Mouse (Mus musculus): ENCODE data around the gene Fcgr1. TPM values are rescaled to one million over a fixed set of nuclear protein-coding genes. Genes with fewer than 3 reads are reported as not detected.
A peak's percentile ranks its signal among the peaks of the same experiment; 100 is the strongest.

Fcgr1 gene
- polyA plus RNA-seq, 1 experiment from 2014 or later: 1.7 TPM

DNA sequence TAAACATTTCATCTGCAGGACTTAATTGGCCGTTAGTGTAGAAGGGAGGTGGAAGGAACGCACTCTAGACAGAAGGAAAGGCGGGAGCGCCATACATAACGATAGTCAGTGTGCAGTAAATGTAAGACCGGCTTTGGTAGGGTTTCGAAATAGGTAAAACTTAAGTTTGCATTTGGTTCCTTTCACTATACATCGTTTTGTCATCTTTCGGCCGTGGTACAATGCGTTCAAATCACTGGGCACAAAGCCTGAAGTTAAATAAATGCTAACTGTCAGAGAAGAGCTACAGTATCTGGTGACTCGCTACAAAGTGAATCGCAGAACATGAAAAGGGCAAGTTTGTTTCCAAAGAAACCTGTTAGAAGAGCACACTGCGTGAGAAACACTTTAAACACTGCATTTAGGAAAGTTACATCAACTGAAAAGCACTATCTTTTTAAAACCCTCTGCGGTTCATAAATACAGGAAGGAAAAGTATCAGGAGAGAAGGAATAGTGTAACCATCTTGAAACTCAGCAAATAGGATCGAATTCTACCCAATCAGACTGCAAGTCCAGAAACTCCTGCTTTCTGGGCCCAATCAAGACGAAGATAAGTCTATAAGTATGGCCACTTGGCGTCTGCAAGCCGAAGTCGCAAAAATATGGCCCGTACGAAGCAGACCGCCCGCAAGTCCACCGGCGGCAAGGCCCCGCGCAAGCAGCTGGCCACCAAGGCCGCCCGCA is 25.6 kb downstream of the Fcgr1 start, which contains the start of gene Hist2h3b:
Gene Hist2h3b (plus strand): TSS at position 604 of the 725 bp plus-strand sequence.
- WGBS: 20% methylated on average over 29 of the region's 30 CpGs
- peak within 1 kb of the TSS; percentile 82 for H3K4me2 ChIP-seq
- no peaks in the 10 kb centered on the region for H3K9me3 ChIP-seq (replicated peaks)
- H3K4me1 ChIP-seq: peaks cover 28% of the 10 kb centered on the region
- no peaks in the 10 kb centered on the region for H3K36me3 ChIP-seq
- H3K27me3 ChIP-seq: no peaks in the 10 kb centered on the region
- peak within 1 kb of the TSS; percentile 98 for H3K27ac ChIP-seq
- H3K4me3 ChIP-seq (replicated peaks): peak within 1 kb of the TSS; percentile 56
- peak; percentile 69 for ATAC-seq (replicated peaks; ENCODE audit: low FRiP score)
- H3K9ac ChIP-seq: peak within 1 kb of the TSS; percentile 60

DNA sequence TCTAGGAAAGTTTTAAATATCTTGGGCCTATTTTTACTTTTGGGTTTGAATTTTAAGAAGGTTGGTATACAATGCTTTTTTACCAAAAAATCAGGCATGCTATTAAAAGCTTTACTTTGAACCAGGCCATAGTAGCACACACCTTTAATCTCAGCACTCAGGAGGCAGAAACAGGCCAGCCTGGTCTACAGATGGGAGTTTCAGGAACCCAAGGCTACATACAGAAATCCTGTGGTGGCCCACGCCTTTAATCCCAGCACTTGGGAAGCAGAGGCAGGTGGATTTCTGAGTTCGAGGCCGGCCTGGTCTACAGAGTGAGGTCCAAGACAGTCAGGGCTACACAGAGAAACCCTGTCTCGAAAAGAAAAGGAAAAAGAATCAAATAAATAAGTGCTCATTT is 26.2 kb downstream of the Fcgr1 start:
- Histone ChIP-seq H3K4me2 (peak overlapping the region; percentile 82), H3K4me3 (replicated peaks) (no peak overlapping the region), H3K36me3 (no peaks in the 10 kb centered on the region), H3K4me1 (peaks cover 29% of the 10 kb centered on the region), H3K9ac (no peak overlapping the region), H3K27me3 (no peaks in the 10 kb centered on the region), H3K27ac (peak overlapping the region; percentile 97), H3K9me3 (replicated peaks) (no peaks in the 10 kb centered on the region)
- WGBS: 74% methylated on average over 4 of the region's 4 CpGs
- ATAC-seq (replicated peaks; ENCODE audit: low FRiP score): no peak

DNA sequence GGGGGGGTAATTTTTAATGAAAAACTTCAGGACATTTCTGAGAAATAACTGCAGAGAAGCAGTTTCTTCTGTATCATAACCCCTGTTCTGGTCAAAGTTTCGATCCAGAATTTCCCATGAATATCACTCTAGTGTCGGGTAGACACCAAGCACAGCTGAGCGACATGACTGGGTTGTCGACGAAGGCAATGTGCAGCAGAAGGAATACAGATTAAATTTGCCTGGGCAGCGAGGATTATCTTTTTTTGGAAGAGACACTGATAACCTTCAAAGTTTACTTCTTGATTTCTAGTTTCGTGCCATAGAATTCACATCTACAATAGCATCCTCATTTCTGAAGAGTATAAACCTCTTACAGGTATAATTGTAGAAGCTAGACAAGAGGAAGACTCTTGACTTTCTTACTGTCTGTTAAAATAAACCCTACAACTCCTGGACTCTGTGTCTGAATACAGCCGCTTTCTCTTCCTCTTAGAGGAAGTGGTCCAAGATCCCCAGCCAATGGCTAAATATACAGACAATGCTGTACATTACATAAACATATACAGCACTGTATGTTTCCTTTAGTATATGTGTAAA is 27.5 kb downstream of the Fcgr1 start:
- no peak overlapping the region for H3K9ac ChIP-seq
- H3K9me3 ChIP-seq (replicated peaks): no peaks in the 10 kb centered on the region
- peaks cover 42% of the 10 kb centered on the region for H3K4me1 ChIP-seq
- no peaks in the 10 kb centered on the region for H3K36me3 ChIP-seq
- no peaks in the 10 kb centered on the region for H3K27me3 ChIP-seq
- H3K4me2 ChIP-seq: no peak overlapping the region
- H3K4me3 ChIP-seq (replicated peaks): no peak overlapping the region
- ATAC-seq (replicated peaks; ENCODE audit: low FRiP score): no peak
- H3K27ac ChIP-seq: no peak overlapping the region
- 83% methylated on average over 8 of the region's 8 CpGs for WGBS

- Histone ChIP-seq H3K4me1 (peaks cover 44% of the 10 kb centered on the region), H3K4me3 (replicated peaks) (peak overlapping the region; percentile 61)
- 68% methylated on average over 7 of the region's 7 CpGs for WGBS
Measured at GRCm38 (mm10) chr3:96264404-96264949, 29.3 kb downstream of the Fcgr1 start.

GRCm38 (mm10) chr3:96263558-96264403 is 30.0 kb downstream of the Fcgr1 start:
- H3K27ac ChIP-seq: peak overlapping the region; percentile 99
- no peaks in the 10 kb centered on the region for H3K27me3 ChIP-seq
- peak overlapping the region; percentile 81 for H3K4me2 ChIP-seq
- no peaks in the 10 kb centered on the region for H3K9me3 ChIP-seq (replicated peaks)
- H3K9ac ChIP-seq: peak overlapping the region; percentile 44
- peak; percentile 24 for ATAC-seq (replicated peaks; ENCODE audit: low FRiP score)
- H3K36me3 ChIP-seq: no peaks in the 10 kb centered on the region
- H3K4me3 ChIP-seq (replicated peaks): peak overlapping the region; percentile 61
- peaks cover 44% of the 10 kb centered on the region for H3K4me1 ChIP-seq
- WGBS: 5% methylated on average over 27 of the region's 27 CpGs

More at GRCm38 (mm10) chr3:96264404-96264949, 29.3 kb downstream of the Fcgr1 start:
- ATAC-seq (replicated peaks; ENCODE audit: low FRiP score): no peak
- Histone ChIP-seq H3K27me3 (no peaks in the 10 kb centered on the region), H3K9ac (no peak overlapping the region; the same call in 1 of the 2 replicates), H3K36me3 (no peaks in the 10 kb centered on the region), H3K4me2 (peak overlapping the region; percentile 81), H3K27ac (peak overlapping the region; percentile 99), H3K9me3 (replicated peaks) (no peaks in the 10 kb centered on the region)

DNA sequence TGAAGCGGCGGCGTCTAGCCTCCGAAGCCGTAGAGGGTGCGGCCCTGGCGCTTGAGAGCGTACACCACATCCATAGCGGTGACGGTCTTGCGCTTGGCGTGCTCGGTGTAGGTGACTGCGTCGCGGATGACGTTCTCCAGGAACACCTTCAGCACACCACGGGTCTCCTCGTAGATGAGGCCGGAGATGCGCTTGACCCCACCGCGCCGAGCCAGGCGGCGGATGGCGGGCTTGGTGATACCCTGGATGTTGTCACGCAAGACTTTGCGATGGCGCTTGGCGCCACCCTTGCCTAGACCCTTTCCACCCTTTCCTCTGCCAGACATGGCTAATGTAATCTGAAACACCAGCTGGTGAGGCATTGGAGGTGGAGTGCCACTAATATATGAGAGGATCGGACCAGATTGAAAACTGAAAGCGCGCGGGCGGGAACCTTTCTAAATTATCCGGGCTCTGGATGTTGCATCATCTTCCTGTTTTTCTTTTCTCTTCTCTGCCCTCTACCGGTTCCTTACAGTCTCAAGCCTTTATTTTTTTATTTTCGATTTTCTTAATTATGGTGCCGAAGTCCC is 30.7 kb downstream of the Fcgr1 start, which contains the start of gene Hist2h4:
Gene Hist2h4 (minus strand): TSS at position 333 of the 572 bp plus-strand sequence.
- peak within 1 kb of the TSS; percentile 61 for H3K4me3 ChIP-seq (replicated peaks)

DNA sequence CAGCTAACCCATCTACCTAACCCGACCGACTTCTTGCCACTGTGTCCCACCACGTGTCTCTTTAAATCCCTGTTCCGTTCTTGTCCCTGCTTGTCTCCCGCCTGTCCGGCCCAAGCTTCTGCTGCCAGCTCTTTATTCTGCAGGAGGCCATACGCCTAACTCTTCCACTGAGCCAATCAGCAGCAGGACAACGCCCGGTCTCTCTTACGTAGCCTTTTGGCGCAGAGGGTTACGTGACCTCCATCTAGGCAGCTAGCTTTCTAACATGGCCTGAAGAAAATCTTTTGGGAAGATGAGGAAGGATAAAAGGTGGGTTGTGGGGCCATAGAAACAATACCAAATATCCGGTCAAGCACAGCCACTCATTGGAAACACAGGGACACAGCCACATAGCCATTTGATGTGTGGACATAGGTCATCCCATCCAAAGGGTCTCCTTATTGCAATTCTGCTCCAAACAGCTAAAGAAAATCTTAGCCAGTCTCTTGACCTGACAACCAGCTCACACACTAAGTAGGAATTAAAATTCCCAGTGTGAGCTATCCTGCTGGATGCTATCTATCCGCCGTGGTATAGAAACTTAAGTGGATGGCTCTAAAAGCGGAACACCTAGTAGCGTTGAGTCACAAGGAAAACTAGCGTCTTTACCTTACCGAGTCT is 31.4 kb downstream of the Fcgr1 start:
- whole genome bisulfite sequencing: 1% methylated on average over 19 of the region's 19 CpGs
- Histone ChIP-seq H3K9ac (peak overlapping the region; percentile 71), H3K36me3 (no peaks in the 10 kb centered on the region), H3K27me3 (no peaks in the 10 kb centered on the region), H3K4me3 (replicated peaks) (peak overlapping the region; percentile 61), H3K9me3 (replicated peaks) (no peaks in the 10 kb centered on the region), H3K4me1 (peaks cover 36% of the 10 kb centered on the region), H3K4me2 (peak overlapping the region; percentile 81), H3K27ac (peak overlapping the region; percentile 99)
- ATAC-seq (replicated peaks; ENCODE audit: low FRiP score): peak; percentile 81

More for the DNA sequence above, 30.7 kb downstream of the Fcgr1 start, which contains the start of gene Hist2h4:
- Histone ChIP-seq H3K4me1 (peaks cover 42% of the 10 kb centered on the region), H3K4me2 (peak within 1 kb of the TSS; percentile 81), H3K27ac (peak within 1 kb of the TSS; percentile 99), H3K27me3 (no peaks in the 10 kb centered on the region), H3K9me3 (replicated peaks) (no peaks in the 10 kb centered on the region), H3K9ac (peak within 1 kb of the TSS; percentile 71), H3K36me3 (no peaks in the 10 kb centered on the region)
- 0% methylated on average over 40 of the region's 40 CpGs for WGBS
- peak; percentile 93 for ATAC-seq (replicated peaks; ENCODE audit: low FRiP score)

- WGBS: 54% methylated on average over 3 of the region's 3 CpGs
- H3K4me1 ChIP-seq: peaks cover 30% of the 10 kb centered on the region
- H3K9me3 ChIP-seq (replicated peaks): no peaks in the 10 kb centered on the region
- no peak for ATAC-seq (replicated peaks; ENCODE audit: low FRiP score)
- H3K27ac ChIP-seq: peak overlapping the region; percentile 99
- peak overlapping the region; percentile 81 for H3K4me2 ChIP-seq
- peak overlapping the region; percentile 71 for H3K9ac ChIP-seq
- H3K36me3 ChIP-seq: no peaks in the 10 kb centered on the region
- peak overlapping the region; percentile 61 for H3K4me3 ChIP-seq (replicated peaks)
- no peaks in the 10 kb centered on the region for H3K27me3 ChIP-seq
Measured at GRCm38 (mm10) chr3:96261623-96262022, 32.1 kb downstream of the Fcgr1 start.

DNA sequence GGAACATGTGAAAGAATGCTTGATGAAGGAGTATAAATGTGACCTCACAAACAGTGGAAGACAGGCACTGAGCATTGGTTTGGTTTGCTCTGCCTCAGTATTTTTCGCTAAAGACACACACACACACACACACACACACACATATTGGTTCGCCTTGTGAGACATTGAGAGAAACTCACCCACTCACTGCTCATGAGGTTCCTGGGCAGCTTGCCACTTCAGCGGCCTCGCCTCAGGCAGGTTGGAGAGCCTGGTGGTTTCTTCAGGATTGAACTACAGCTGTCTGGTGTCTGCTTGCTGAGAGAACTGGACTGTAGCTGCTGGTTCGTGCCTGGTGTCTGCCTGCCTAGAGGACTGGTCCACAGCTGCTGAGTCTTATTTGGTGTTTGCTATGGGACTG is 33.5 kb downstream of the Fcgr1 start:
- Histone ChIP-seq H3K4me2 (no peak overlapping the region), H3K9ac (no peak overlapping the region), H3K4me3 (replicated peaks) (no peak overlapping the region), H3K27ac (no peak overlapping the region), H3K36me3 (no peaks in the 10 kb centered on the region), H3K9me3 (replicated peaks) (no peaks in the 10 kb centered on the region), H3K4me1 (peaks cover 35% of the 10 kb centered on the region), H3K27me3 (no peaks in the 10 kb centered on the region)
- ATAC-seq (replicated peaks; ENCODE audit: low FRiP score): no peak
- WGBS: 83% methylated on average over 5 of the region's 5 CpGs

DNA sequence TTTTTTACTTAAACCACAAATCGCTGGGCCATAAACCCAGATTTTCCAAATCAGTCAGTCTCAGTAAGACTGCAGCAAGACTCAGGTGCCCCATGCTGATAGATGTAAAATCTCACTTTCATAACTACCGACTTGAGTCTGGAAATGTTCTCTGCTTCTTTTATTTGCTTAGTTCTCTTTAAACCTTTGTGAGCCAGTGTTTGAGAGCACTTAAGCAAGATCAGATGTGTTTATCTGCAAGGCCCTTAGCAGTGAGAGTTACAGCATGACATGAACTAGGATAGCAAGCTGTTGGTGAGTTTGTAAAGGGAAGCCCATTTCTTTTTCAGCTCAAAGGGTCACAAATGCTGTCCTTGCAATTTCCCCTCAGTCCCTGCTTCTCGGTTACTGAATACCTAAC is 36.6 kb downstream of the Fcgr1 start:
- no peak overlapping the region for H3K9ac ChIP-seq
- H3K4me2 ChIP-seq: no peak overlapping the region
- peaks cover 19% of the 10 kb centered on the region for H3K4me1 ChIP-seq
- no peaks in the 10 kb centered on the region for H3K9me3 ChIP-seq (replicated peaks)
- no peak overlapping the region for H3K27ac ChIP-seq
- H3K36me3 ChIP-seq: no peaks in the 10 kb centered on the region
- no peak for ATAC-seq (replicated peaks; ENCODE audit: low FRiP score)
- H3K27me3 ChIP-seq: no peaks in the 10 kb centered on the region
- WGBS: 83% methylated on average over 3 of the region's 3 CpGs
- no peak overlapping the region for H3K4me3 ChIP-seq (replicated peaks)

All from kidney, embryonic 15.5 days (tissue).